Mouse (Mus musculus): ENCODE measurements around the gene Cbx3. TPM values are rescaled to one million over a fixed set of nuclear protein-coding genes. Genes with fewer than 3 reads are reported as not detected.

Gene Cbx3
- total RNA-seq, 2 experiments from 2014 or later: 48.2 to 55.3 TPM

GRCm38 (mm10) chr6:51513745-51514144 lies 43.6 kb downstream of the Cbx3 start:
- no peak for DNase-seq
- intact Hi-C loops (cut with DNase I; ENCODE audit: low total_unique reads): loop anchor here (10.0 kb wide), 1 partner anchor 61 kb away; no protein-coding TSS in a partner anchor

GRCm38 (mm10) chr6:51514860-51515259 lies 44.7 kb downstream of the Cbx3 start:
- DNase-seq: no peak
- intact Hi-C loops (cut with DNase I; ENCODE audit: low total_unique reads): loop anchor here (10.0 kb wide), 1 partner anchor 60 kb away; no protein-coding TSS in a partner anchor

- DNase-seq: no peak
- intact Hi-C loops (cut with DNase I; ENCODE audit: low total_unique reads): no loop called here
These were observed 53.1 kb downstream of the Cbx3 start for GRCm38 (mm10) chr6:51523310-51523709.

- peak; percentile 62 for DNase-seq
- intact Hi-C loops (cut with DNase I; ENCODE audit: low total_unique reads): no loop called here
These were observed 53.7 kb downstream of the Cbx3 start, which contains the start of gene Snx10 for GRCm38 (mm10) chr6:51523807-51524320. Gene Snx10, plus strand, starts transcription at chr6:51523901.

- no peak for DNase-seq
- intact Hi-C loops (cut with DNase I; ENCODE audit: low total_unique reads): no loop called here
These were observed 54.3 kb downstream of the Cbx3 start for GRCm38 (mm10) chr6:51524321-51524931.

GRCm38 (mm10) chr6:51525001-51525400 lies 54.8 kb downstream of the Cbx3 start:
- intact Hi-C loops (cut with DNase I; ENCODE audit: low total_unique reads): no loop called here
- no peak for DNase-seq

GRCm38 (mm10) chr6:51529457-51529856 lies 59.3 kb downstream of the Cbx3 start:
- intact Hi-C loops (cut with DNase I; ENCODE audit: low total_unique reads): no loop called here
- DNase-seq: no peak

Other genes with a start within 250 kb of the Cbx3 start
- gene Nfe2l3, start 37.7 kb upstream of the Cbx3 start, total RNA-seq (2021): under 1 TPM in 1 of 2 experiments, not detected in 1; 0.08 TPM
- 100 to 1,000 TPM; 255 to 265 TPM for gene Hnrnpa2b1, start 466 bp upstream of the Cbx3 start, total RNA-seq (2021)
- 1 to 10 TPM; 5.2 to 5.3 TPM for gene Snx10, start 53.5 kb downstream of the Cbx3 start, total RNA-seq (2021)

Measured in gastrocnemius, postnatal 14 days (tissue).